Mouse (Mus musculus) heart, embryonic 15.5 days (tissue): ENCODE measurements at regions not wholly inside any gene's neighbourhood (a gene's known extent, or its start where the extent isn't known, plus 50 kb on each side); places are given as distances from the start of the nearest gene placed in this dataset.

Experiments
- ATAC-seq: fragments of 200-750 bp; cut with Nextera tagmentation; replicated peaks from 2 replicates; pipeline ENCODE4 v1.8.0; 2017; ENCODE audit warnings: low read depth, moderate TSS enrichment; ENCODE audit not compliant: insufficient number of reproducible peaks, insufficient read depth, low FRiP score
- H3K27ac ChIP-seq: fragments of 300-500 bp; sonication (generic); 2 replicates; pipeline ENCODE4 v1.5.1; 2015; ENCODE audit warnings: mild to moderate bottlenecking, inconsistent platforms
- H3K27me3 ChIP-seq: fragments of 300-500 bp; sonication (generic); 2 replicates; pipeline ENCODE4 v1.6.1; 2015; ENCODE audit warnings: inconsistent platforms
- H3K36me3 ChIP-seq: fragments of 300-500 bp; sonication (generic); 2 replicates; pipeline ENCODE4 v1.6.1; 2015; ENCODE audit warnings: mild to moderate bottlenecking, inconsistent platforms
- H3K4me1 ChIP-seq: fragments of 300-500 bp; sonication (generic); replicated peaks from 2 replicates; pipeline ENCODE4 v1.6.1; 2015; ENCODE audit warnings: inconsistent platforms
- H3K4me2 ChIP-seq: fragments of 300-500 bp; sonication (generic); 2 replicates; pipeline ENCODE4 v1.6.1; 2015; ENCODE audit warnings: inconsistent platforms, mild to moderate bottlenecking, moderate library complexity
- H3K4me3 ChIP-seq: fragments of 300-500 bp; sonication (generic); 2 replicates; pipeline ENCODE4 v1.5.1; 2015; ENCODE audit warnings: mild to moderate bottlenecking, inconsistent platforms
- H3K9ac ChIP-seq: fragments of 300-500 bp; sonication (generic); 2 replicates; pipeline ENCODE4 v1.6.1; 2015; ENCODE audit warnings: mild to moderate bottlenecking, inconsistent platforms
- H3K9me3 ChIP-seq: fragments of 300-500 bp; sonication (generic); replicated peaks from 2 replicates; pipeline ENCODE4 v1.6.1; 2016; ENCODE audit warnings: inconsistent platforms
- WGBS: fragments of 180-500 bp; shearing (Covaris S2); methylation state at CpG from one replicate; pipeline ENCODE4 v1.1.7; 2015; ENCODE audit warnings: mixed read lengths; 5-methylcytosine and 5-hydroxymethylcytosine counted together

GRCm38 (mm10) chr4:100616161-100616915, 137.7 kb downstream of the Ube2u start:
- Histone ChIP-seq H3K9ac (no peak overlapping the region), H3K4me3 (no peak overlapping the region), H3K27ac (no peak overlapping the region), H3K4me2 (no peak overlapping the region), H3K36me3 (no peaks in the 10 kb centered on the region), H3K27me3 (no peaks in the 10 kb centered on the region), H3K9me3 (no peaks in the 10 kb centered on the region), H3K4me1 (no peaks in the 10 kb centered on the region)
- 72% methylated on average over 8 of the region's 8 CpGs for WGBS
- ATAC-seq: no peak

- Histone ChIP-seq H3K27ac (no peak overlapping the region), H3K4me3 (no peak overlapping the region), H3K4me1 (no peaks in the 10 kb centered on the region), H3K4me2 (no peak overlapping the region), H3K36me3 (no peaks in the 10 kb centered on the region), H3K9me3 (no peaks in the 10 kb centered on the region), H3K9ac (no peak overlapping the region), H3K27me3 (no peaks in the 10 kb centered on the region)
- no peak for ATAC-seq
- WGBS: 72% methylated on average over 11 of the region's 11 CpGs
Measured at GRCm38 (mm10) chr4:100616916-100617488, 138.4 kb downstream of the Ube2u start.

GRCm38 (mm10) chr4:100624656-100625055, 146.0 kb downstream of the Ube2u start:
- Histone ChIP-seq H3K27ac (no peak overlapping the region), H3K4me1 (no peaks in the 10 kb centered on the region), H3K4me2 (no peak overlapping the region), H3K27me3 (no peaks in the 10 kb centered on the region), H3K9me3 (no peaks in the 10 kb centered on the region), H3K4me3 (no peak overlapping the region), H3K36me3 (no peaks in the 10 kb centered on the region), H3K9ac (no peak overlapping the region)
- WGBS: 86% methylated on average over 5 of the region's 5 CpGs
- no peak for ATAC-seq

- Histone ChIP-seq H3K9ac (no peak overlapping the region), H3K4me3 (no peak overlapping the region), H3K27ac (no peak overlapping the region), H3K4me1 (no peaks in the 10 kb centered on the region), H3K27me3 (no peaks in the 10 kb centered on the region), H3K36me3 (no peaks in the 10 kb centered on the region), H3K4me2 (no peak overlapping the region), H3K9me3 (no peaks in the 10 kb centered on the region)
- ATAC-seq: no peak
- 78% methylated on average over 4 of the region's 4 CpGs for WGBS
Measured at GRCm38 (mm10) chr4:100626551-100626950, 147.9 kb downstream of the Ube2u start.

GRCm38 (mm10) chr4:100634388-100634787, 142.1 kb upstream of the Cachd1 start:
- Histone ChIP-seq H3K36me3 (no peaks in the 10 kb centered on the region), H3K9ac (no peak overlapping the region), H3K4me2 (no peak overlapping the region), H3K9me3 (no peaks in the 10 kb centered on the region), H3K27ac (no peak overlapping the region), H3K4me1 (no peaks in the 10 kb centered on the region), H3K4me3 (no peak overlapping the region), H3K27me3 (no peaks in the 10 kb centered on the region)
- no peak for ATAC-seq
- 47% methylated on average over 2 of the region's 2 CpGs for WGBS

GRCm38 (mm10) chr4:100637597-100637996, 138.9 kb upstream of the Cachd1 start:
- Histone ChIP-seq H3K9ac (no peak overlapping the region), H3K27ac (no peak overlapping the region), H3K4me1 (no peaks in the 10 kb centered on the region), H3K36me3 (no peaks in the 10 kb centered on the region), H3K9me3 (no peaks in the 10 kb centered on the region), H3K4me3 (no peak overlapping the region), H3K27me3 (no peaks in the 10 kb centered on the region), H3K4me2 (no peak overlapping the region)
- no peak for ATAC-seq
- WGBS: 87% methylated on average over 2 of the region's 2 CpGs

- H3K9ac ChIP-seq: no peak overlapping the region
- peak; percentile 73 for ATAC-seq
- H3K9me3 ChIP-seq: no peaks in the 10 kb centered on the region
- 0 out of 2 replicates have a peak overlapping the region, but pooled peaks have one; percentile 8 for H3K4me2 ChIP-seq
- no peaks in the 10 kb centered on the region for H3K36me3 ChIP-seq
- WGBS: 25% methylated on average over 1 of the region's 1 CpGs
- no peaks in the 10 kb centered on the region for H3K27me3 ChIP-seq
- H3K4me1 ChIP-seq: peaks cover 6% of the 10 kb centered on the region
- no peak overlapping the region for H3K4me3 ChIP-seq
- peak overlapping the region; percentile 54 for H3K27ac ChIP-seq
Measured at GRCm38 (mm10) chr4:100661154-100661553, 115.3 kb upstream of the Cachd1 start.

- H3K9me3 ChIP-seq: no peaks in the 10 kb centered on the region
- WGBS: 35% methylated on average over 5 of the region's 5 CpGs
- no peaks in the 10 kb centered on the region for H3K36me3 ChIP-seq
- peaks cover 6% of the 10 kb centered on the region for H3K4me1 ChIP-seq
- no peak overlapping the region for H3K27ac ChIP-seq
- ATAC-seq: no peak
- no peak overlapping the region for H3K4me2 ChIP-seq
- H3K27me3 ChIP-seq: no peaks in the 10 kb centered on the region
- no peak overlapping the region for H3K4me3 ChIP-seq
- H3K9ac ChIP-seq: no peak overlapping the region
Measured at GRCm38 (mm10) chr4:100664619-100665264, 111.7 kb upstream of the Cachd1 start.

- no peak overlapping the region for H3K4me3 ChIP-seq
- H3K36me3 ChIP-seq: no peaks in the 10 kb centered on the region
- H3K27me3 ChIP-seq: no peaks in the 10 kb centered on the region
- no peak overlapping the region for H3K9ac ChIP-seq
- 75% methylated on average over 5 of the region's 5 CpGs for WGBS
- H3K27ac ChIP-seq: no peak overlapping the region
- H3K9me3 ChIP-seq: no peaks in the 10 kb centered on the region
- H3K4me2 ChIP-seq: no peak overlapping the region
- peaks cover 3% of the 10 kb centered on the region; the same call in 1 of the 2 replicates for H3K4me1 ChIP-seq
- ATAC-seq: no peak
Measured at GRCm38 (mm10) chr4:100670553-100670952, 105.9 kb upstream of the Cachd1 start.

- Histone ChIP-seq H3K27me3 (no peaks in the 10 kb centered on the region), H3K9ac (no peak overlapping the region), H3K4me1 (peaks cover 3% of the 10 kb centered on the region; the same call in 1 of the 2 replicates), H3K9me3 (no peaks in the 10 kb centered on the region), H3K27ac (no peak overlapping the region), H3K36me3 (no peaks in the 10 kb centered on the region), H3K4me2 (no peak overlapping the region), H3K4me3 (no peak overlapping the region)
- ATAC-seq: no peak
- 88% methylated on average over 4 of the region's 4 CpGs for WGBS
Measured at GRCm38 (mm10) chr4:100674916-100675315, 101.6 kb upstream of the Cachd1 start.

GRCm38 (mm10) chr4:100683757-100684156, 92.7 kb upstream of the Cachd1 start:
- no peaks in the 10 kb centered on the region for H3K36me3 ChIP-seq
- WGBS: 54% methylated on average over 7 of the region's 7 CpGs
- no peak for ATAC-seq

More at GRCm38 (mm10) chr4:100683757-100684156, 92.7 kb upstream of the Cachd1 start:
- Histone ChIP-seq H3K27me3 (no peaks in the 10 kb centered on the region), H3K9ac (no peak overlapping the region), H3K4me2 (no peak overlapping the region), H3K4me3 (no peak overlapping the region), H3K27ac (no peak overlapping the region), H3K9me3 (no peaks in the 10 kb centered on the region), H3K4me1 (no peaks in the 10 kb centered on the region)
